Mouse (Mus musculus): ENCODE measurements at regions not wholly inside any gene's neighbourhood (a gene's known extent, or its start where the extent isn't known, plus 50 kb on each side); places are given as distances from the start of the nearest gene placed in this dataset.

- in situ Hi-C loops (cut with MboI; ENCODE audit: unreplicated experiment in 2 of 2) = no loop called here
Measured at GRCm38 (mm10) chr2:131678484-131678883, 116.4 kb upstream of the Adra1d start.

DNA sequence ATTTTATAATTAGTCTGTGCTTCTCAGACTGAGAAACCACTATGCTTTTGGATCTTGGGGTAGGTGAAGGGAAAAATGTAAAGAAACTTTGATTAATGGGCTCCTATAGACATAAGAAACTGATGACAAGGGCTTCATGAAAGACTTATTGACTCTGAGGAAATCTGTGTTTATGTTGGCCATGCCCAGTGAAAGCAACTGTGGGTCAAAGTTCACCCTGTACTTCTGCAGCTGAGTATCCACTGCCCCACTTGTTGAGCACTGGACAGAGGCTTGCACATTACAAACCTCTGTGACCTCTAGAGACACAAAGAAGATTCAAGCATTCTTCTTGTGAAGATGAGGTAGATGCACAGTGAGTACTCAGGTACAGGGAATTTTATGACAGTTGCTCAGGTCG lies 114.7 kb upstream of the Adra1d start:
- in situ Hi-C loops (cut with MboI; ENCODE audit: unreplicated experiment in 2 of 2) = no loop called here

DNA sequence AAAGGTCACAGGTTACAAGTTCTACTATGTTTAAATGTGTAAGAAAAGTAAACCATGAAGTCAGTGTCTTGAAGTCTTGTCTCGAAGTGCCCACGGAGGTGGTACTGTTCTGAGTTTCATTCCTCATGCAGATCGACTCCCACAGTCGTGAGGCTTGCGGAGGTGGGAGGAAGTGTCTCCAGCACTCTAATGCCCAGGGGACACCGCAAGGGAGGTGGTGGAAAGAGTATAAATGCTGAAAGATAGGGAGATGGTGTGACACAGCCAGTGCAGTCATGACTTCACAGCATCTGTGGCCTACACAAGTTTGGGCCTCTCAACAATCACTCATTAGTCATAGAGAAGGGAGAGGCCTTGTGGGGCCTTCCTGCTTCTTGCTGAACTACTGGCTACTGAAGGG lies 112.8 kb upstream of the Adra1d start:
- in situ Hi-C loops (cut with MboI; ENCODE audit: unreplicated experiment in 2 of 2) = no loop called here

- in situ Hi-C loops (cut with MboI; ENCODE audit: unreplicated experiment in 2 of 2) = no loop called here
Measured at GRCm38 (mm10) chr2:131673351-131673750, 111.3 kb upstream of the Adra1d start.

- in situ Hi-C loops (cut with MboI; ENCODE audit: unreplicated experiment in 2 of 2) = no loop called here
Measured at GRCm38 (mm10) chr2:131672646-131673045, 110.6 kb upstream of the Adra1d start.

DNA sequence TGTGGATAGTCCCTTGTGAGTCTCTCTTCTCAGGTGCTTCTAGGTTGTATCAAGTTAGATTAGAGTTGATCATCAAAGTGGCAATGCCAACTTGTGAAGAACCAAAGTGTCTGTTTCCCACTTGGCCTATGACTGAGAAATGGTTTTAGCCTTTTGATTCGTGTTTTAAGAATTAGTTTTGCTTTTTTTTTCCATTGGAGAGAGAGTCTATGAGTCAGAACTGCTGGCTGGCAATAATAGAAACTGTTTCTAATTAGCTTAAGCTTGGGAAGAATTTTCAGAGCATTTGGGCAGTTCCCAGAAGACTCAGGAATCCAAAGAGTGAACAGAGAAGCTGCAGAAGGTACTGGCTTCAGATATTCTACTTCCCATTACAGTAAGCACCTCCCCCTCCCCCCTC lies 110.1 kb upstream of the Adra1d start:
- in situ Hi-C loops (cut with MboI; ENCODE audit: unreplicated experiment in 2 of 2) = no loop called here

DNA sequence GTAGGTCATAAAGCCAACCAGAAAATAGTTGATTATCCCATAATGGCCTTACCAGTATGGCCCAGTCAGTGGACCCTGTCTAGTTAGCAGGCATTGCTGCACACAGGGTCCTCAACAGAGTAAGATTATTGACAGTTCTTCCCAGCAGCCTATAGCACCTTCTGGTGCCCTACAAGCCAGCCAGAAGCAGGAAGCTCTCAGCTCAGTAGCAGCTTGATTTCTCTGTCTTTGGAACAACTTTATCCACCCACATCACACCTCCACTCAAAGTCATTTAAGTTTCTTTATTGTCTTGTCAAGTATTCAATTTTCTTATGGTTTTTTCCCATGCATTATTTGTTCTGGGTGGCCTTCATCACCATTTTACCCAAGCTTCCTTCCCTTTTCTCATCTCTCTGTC lies 108.8 kb upstream of the Adra1d start:
- in situ Hi-C loops (cut with MboI; ENCODE audit: unreplicated experiment in 2 of 2) = no loop called here

DNA sequence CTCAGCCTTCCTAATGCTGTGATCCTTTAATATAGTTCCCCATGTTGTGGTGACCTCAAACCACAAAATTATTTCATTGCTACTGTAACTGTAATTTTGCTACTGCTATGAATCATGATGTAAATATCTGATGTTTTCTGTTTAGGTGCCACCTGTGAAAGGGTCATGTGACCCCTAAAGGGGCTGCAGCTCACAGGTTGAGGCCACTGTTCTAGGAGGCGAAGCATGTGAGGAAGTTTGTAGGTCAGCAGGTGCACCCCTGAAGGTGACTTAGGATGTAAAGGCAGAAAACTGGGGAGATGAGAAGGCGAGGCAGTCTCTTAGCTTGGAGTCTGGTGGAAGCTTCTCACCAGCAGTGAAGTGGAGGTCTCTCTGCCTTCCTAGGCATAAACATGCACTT lies 105.8 kb upstream of the Adra1d start:
- in situ Hi-C loops (cut with MboI; ENCODE audit: unreplicated experiment in 2 of 2) = no loop called here

DNA sequence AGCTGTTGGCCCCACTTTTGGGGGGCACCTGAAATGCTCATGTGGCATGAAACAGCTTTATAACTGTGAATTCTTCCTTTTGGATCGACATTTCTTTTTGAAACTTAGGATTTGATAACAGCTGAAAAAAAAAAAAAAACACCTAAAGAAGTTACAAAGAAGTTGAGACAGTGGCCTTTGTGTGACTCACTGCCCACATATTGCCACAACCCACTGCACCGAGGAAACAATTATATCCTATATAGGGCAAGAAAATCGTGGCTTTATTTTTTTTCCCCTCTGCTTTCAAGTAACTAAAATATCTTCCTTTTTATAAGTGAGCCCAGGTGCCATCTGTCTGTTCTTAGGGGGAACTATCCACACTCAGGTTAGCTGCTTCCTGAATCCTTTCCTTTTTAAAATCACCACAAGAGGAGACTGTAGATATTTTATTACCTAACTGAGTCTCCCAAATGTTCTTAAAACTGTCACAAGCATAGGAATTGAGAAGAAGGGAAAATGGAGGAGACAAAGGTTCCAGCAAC lies 104.8 kb upstream of the Adra1d start:
- in situ Hi-C loops (cut with MboI; ENCODE audit: unreplicated experiment in 2 of 2) = no loop called here

DNA sequence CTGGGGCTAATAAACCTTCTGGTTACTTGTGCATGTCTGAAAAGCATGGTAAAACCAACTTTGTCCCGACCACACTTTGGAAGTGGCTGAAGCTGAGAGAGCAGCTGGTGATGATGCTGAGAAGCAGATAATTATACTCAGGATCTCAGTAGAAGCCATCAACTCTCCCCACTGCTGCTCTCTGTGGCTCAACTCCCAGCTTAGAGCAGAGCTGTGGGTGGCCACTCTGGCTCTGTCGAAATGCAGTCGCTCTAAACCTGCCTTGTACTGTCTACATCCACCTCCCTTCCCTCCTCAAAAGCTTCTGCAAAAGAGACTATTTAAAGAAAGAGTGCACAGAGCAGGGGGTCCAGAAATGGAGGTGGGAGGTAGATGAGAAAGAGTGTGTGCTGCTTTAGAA lies 102.5 kb upstream of the Adra1d start:
- in situ Hi-C loops (cut with MboI; ENCODE audit: unreplicated experiment in 2 of 2) = no loop called here

DNA sequence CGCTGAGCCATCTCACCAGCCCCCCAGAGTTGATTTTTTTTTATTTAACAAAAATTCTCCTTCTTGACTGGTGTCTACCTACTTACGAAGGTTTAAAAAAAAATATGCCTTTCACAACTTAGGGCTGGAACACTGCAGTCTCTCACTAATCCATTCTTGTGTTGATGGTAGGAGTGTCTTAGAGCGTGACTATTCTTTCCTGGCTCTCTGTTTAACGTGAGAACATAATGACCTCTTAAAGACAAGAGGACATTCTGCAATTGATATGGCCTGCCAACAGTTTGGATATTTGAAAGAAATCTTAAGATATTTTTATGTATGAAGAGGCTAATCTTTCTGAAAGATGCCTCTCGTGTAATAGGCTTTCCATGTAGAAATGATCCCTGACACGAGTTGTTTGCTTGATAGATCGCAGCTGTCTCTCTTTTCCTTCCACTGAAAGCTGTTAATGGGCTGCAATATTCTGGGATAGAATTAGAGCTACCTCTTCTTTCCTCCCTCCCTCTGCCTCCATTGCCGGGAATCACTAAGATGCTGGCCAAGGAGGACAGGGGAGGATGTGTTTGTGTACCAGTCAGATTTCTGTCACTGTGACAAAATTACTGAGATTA lies 101.2 kb upstream of the Adra1d start:
- in situ Hi-C loops (cut with MboI; ENCODE audit: unreplicated experiment in 2 of 2) = no loop called here

- in situ Hi-C loops (cut with MboI; ENCODE audit: unreplicated experiment in 2 of 2) = no loop called here
Measured at GRCm38 (mm10) chr2:131652197-131652596, 90.1 kb upstream of the Adra1d start.

GRCm38 (mm10) chr2:131650611-131651153 lies 88.6 kb upstream of the Adra1d start:
- in situ Hi-C loops (cut with MboI; ENCODE audit: unreplicated experiment in 2 of 2) = no loop called here

DNA sequence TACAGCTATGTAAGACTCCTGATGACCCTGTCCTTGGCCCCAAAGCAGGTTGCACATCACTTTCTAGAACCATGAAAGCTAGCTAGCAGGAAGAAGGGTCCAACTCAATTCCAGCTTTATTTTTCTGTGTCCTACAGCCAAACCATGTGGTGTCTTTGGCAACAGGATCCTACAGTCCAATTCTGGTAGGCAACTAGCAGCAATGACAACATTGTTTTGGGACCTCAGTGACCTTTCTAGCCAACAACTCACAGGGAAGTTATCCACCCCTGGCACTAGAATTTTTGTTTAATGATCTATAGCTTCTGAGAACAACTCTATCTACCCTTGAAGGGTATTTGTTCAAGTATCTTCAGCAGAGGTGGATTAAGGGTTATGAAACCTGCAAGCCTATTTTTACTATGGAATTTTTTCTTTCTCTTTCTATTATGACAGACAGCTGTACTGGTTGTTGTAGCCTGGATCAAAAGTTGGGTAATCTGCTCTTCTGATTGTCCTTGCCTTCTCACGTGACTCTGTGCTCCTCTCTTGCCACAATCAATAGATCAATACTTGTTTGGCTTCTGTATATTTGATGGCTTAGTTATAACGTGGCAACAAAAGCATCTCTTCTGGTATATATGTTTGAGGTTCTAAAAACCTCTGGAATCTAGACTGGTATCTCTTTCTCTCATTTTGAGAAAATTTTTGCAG lies 82.2 kb upstream of the Adra1d start:
- in situ Hi-C loops (cut with MboI; ENCODE audit: unreplicated experiment in 2 of 2) = no loop called here

DNA sequence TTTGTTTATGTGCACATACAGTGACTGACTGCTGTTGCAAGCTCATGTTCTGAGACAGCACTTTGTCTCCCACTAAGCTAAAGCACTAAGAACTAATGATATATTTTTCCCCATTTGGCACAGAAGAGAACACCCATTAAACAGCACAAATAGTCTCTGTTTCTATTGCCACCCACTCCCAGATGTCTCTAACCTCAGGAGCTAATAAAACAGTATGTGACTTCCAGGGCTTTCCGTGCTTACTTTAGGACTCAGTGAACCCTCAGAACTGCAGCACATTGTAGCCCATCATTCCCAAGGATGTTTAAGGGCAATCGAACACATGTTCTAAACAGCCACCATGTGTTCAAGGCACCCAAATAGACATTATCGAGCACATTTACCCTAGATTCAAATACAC lies 80.4 kb upstream of the Adra1d start:
- in situ Hi-C loops (cut with MboI; ENCODE audit: unreplicated experiment in 2 of 2) = no loop called here

DNA sequence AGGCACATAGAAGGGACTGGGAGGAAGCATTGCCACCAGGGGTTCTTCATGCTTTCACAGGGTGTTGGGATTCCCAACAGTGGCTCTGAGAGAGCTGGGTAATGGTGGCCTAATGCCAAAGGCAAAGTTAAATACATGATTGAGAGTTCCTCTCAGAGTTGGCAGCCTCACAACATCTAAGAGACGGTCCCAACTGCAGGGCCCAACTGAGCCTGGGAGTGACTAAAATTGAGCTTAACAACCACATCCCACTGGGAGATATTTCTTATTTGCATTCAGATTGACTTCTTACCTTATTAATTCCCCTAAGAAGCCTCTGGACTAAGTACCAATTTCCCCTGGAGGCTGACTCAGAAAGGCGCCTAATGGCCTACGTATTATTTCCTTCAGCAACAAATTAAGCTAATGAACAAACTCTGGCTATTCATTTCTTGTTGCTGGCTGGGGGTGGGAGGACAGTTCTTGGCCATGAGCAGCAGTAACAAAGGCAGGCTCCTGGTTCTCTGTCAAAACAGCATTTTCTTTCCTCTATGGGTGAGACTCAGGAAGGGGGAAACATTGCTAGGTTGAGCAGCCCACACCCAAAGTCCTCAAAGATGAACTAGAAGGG lies 77.0 kb upstream of the Adra1d start:
- in situ Hi-C loops (cut with MboI; ENCODE audit: unreplicated experiment in 2 of 2) = no loop called here

DNA sequence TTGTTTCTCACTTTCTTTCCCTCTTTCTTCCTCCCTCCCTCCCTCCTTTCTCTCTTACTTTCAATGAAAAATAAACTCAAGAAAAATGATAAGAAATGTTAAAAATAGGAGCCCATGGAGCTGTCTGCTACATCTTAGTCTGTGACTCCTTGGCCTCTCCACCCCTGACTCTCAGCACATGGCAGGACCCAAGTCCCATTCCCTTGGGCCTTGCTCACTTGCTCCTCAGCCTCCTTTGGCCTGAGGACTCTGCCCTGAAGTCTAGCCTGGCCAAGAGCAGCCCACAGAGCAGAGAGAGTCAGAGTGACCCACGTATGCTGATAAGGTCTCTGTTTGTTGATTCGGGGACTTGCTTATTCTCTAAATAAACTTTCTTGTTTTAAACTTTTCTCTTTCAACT lies 73.7 kb upstream of the Adra1d start:
- in situ Hi-C loops (cut with MboI; ENCODE audit: unreplicated experiment in 2 of 2) = no loop called here

DNA sequence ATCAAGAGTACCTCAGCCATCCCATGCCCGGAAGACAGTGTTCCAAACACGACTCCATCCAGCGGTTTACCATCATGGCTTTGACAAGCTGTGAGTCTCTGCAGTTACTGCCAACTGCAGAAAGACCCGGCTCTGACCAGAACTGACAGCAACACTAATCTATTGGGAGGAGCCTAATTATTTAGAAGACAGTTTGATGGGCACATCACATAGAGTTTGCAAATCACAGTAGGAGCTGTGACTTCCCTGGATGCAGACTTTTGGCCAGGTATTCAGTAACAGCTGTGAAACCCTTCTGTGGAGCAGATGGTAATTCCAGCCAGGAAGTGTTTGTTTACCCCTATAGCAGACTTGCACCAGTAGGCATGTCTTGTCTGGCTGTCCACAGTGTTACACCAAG lies 55.8 kb upstream of the Adra1d start:
- in situ Hi-C loops (cut with MboI; ENCODE audit: unreplicated experiment in 2 of 2) = no loop called here

DNA sequence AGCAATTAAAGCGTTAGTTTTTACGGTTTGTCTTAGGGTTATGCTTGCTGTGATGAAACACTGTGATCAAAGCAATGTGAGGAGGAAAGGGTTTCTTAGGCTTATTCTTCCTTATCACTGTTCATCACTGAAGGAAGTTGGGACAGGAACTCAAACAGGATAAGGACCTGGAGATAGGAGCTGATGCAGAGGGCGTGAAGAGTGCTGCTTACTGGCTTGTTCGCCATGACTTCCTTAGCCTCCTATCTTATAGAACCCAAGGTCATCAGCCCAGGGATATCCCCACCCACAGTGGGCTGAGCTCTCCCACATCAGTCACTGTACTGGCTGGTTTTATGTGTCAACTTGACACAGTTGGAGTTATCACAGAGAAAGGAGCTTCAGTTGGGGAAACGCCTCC lies 50.4 kb upstream of the Adra1d start:
- in situ Hi-C loops (cut with MboI; ENCODE audit: unreplicated experiment in 2 of 2) = no loop called here

Measured in v-Abl transformed pro-B cells (cell line).